Mouse (Mus musculus): ENCODE measurements at regions not wholly inside any gene's neighbourhood (a gene's known extent, or its start where the extent isn't known, plus 50 kb on each side); places are given as distances from the start of the nearest gene placed in this dataset.

DNA sequence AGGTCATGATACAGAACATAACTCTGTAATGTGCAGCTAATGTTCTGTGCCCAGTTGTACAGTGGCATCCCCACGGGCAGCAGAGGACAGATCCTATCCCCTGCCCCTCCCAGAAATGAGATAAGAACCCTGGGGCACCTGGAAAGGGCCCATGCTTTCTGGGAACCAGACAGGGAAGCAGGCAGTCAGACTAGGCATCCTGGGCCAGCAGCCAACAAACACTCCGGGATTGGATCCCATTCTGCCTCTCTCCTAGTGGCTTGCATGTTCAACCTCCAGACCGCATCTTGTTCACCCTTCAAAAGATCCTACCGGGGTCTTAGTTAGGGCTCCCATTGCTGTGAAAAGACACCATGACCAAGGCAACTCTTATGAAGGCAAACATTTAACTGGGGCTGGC lies 229.0 kb upstream of the Rpl38 start:
- in situ Hi-C loops (cut with MboI, MseI) = no loop called here

DNA sequence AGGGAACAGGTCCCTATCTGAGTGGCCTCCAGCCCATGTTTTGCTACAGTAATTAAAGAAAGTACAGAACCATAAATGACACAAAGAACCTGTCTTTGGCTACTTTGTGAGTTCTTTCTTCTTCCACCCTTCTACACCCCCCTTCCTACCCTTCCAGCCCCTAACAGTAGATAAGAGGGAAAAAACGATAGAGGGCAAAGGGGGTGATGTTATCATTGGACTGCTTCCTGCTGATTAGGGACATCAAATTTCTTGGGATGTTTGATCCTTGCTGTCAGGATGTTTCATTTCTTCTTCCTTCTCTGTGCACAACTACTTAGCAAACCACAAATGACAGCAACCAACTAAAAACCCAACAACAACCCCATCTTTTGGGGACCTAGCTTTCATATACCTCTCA lies 232.5 kb upstream of the Rpl38 start:
- in situ Hi-C loops (cut with MboI, MseI) = no loop called here

DNA sequence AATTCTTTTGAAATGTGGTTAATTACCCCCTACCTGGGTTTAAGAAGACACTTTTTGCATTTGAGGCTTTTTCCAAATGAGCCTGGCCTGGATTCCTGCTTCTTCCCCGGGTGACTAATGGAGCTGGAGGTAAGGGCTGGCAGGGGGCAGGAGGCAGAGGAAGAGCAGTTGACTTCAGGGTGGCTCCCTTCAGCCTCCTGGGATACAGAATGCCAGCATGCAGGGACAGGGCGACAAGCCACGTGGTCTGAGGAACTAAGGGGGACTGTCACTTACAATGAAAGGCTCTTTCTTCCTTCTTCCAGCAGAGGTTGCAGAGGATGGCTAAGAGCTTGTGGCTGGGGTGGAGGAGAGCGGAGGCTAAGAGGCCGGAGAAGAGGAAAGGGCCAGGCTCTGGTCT lies 234.8 kb upstream of the Rpl38 start:
- in situ Hi-C loops (cut with MboI, MseI) = no loop called here

DNA sequence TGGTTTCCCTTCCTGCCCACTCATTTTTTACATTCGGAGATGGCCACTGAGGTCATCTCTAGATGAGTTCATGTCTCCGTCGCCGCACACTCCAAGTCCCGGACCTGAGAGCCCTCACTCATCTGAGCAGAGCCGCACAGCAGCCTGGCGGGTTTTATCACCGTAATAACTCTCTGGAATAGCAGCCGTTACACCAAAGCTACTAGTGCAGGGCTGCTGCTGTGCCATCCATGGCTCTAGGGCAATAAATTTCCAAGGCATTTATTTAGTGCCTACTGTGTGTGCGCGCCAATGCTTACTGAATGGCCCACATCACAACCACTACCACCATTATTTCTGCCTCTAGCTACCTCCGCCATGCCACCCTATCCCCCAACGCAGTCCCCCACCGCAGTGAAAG lies 242.9 kb upstream of the Rpl38 start:
- in situ Hi-C loops (cut with MboI, MseI) = no loop called here

DNA sequence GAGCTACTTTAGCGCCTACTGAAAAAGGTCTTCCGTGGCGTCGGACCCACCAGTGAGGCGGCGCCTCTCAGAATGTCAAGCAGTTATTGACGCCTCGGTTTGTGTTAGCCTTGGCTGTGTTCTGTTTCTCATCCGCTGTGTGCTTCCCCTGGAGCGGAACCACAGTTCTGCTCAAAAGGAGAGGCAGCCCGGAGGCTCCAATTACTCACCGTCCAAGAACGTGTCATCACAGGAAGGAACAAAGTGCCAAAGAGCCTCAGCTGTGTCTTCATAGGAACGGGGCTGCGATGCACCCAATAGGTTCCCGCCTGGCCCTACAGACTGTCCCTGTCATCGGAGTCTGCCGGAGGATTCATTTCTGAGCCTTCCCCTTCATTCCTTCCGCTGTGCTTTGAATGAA lies 245.0 kb upstream of the Rpl38 start:
- in situ Hi-C loops (cut with MboI, MseI) = no loop called here

DNA sequence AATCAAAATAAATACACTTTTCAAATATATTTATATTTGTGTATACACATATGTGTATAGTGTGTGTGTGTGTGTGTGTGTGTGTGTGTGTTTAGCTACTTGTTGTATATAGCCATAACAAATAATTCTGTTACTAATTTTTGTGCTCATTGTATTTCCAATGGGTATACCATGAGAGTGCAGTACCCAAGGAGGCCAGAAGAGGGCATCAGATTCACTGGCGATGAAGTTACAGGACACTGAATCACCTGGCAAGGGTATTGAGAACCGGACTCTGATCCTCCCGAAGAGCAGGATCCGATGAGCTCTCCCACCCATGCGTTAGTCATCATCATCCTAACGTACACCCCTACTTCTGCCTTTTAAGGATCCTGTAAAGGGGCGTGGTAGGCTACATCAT lies 249.3 kb upstream of the Rpl38 start:
- in situ Hi-C loops (cut with MboI, MseI) = no loop called here

DNA sequence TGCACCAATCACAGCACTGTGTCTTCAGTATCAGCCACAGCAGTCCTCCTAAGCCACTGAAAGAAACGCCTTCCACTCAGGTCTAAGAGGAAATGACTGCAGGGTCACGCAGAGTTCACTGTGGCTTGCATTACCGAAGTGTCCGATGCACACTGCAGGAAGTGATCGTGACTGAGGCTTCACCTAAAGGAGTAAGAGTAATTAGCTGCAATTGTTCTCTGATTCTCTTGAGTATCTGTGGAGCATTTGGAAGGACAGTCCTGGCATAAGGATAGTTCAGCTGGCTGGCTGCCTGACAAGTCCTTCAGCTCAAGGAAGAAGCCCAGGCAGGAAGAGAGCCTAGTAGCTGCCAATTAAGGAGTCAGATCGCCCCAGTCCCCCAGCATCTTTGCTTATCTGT lies 252.2 kb upstream of the Rpl38 start:
- in situ Hi-C loops (cut with MboI, MseI) = no loop called here

DNA sequence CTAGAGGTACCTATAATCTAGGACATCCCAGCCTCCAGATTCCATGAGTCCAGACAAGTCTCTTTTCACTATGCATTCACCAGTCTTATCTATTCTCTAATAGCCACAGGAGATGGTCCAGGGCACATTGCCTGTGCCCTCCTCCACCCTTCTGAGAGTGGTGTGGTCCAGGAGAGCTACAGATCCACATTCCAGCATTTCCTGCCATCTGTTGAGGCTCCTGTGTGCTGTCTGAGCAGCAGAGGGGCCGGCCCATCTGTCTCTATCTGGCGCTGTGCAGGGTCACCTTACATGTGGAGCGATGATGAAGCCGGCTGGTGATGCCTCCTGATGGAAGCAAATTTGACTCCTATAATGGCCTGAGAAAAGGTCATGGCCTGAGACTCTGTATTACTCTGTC lies 263.9 kb upstream of the Rpl38 start:
- in situ Hi-C loops (cut with MboI, MseI) = no loop called here

DNA sequence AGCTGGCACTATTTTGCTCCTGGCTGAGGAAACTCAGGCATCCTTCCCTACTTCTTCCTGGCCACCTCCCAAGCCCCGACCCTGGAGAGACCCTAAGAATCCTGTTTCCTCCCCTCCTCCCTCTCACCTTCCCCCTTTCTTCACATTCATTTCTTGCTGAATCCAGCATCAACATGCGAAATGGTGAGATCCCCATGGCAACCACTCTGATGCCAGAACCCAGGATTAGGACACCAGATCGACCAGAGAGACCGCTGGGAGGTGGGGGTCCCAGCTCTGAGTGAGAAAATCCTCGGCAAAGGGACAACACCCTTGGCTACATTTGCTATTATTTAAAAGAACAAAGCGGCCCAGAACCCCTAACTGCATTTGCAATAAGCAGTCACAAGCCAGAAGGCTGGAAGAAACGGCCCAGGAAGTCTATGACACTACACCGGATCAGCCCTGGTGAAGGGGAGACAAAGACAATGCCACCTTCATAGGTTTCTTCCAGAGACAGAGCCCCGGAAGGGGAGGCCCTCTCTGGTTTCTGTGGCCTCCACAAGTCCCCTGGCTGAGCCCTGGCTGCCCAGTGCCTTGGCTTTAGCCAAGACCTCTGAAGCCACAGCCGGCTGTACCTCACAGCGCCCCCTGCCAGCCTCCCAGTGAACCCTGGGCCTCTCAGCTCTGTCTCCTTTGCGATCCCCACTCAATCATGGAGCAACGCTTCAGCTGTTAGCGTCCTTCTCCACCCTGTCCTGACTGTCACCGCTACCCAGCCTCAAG lies 265.6 kb upstream of the Rpl38 start:
- in situ Hi-C loops (cut with MboI, MseI) = no loop called here

DNA sequence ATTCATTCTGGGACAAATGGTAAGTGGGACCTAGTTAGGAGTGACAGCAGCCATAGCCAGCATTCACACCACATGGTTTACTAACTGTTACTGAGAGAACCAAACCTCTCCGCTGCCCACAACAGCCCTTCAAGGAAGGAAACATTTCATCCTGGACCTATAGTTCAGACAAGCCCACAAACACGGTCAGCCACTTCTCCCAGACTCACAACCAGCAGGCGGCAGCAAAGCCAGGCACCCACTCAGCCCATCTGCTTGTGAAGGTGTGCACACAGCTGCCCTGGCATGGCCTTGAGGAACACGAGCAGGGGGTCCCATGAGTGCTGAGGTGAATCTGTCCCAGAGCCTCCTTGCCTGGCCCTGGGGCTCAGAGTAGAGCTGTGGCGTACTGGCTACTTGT lies 267.6 kb upstream of the Rpl38 start:
- in situ Hi-C loops (cut with MboI, MseI) = no loop called here

DNA sequence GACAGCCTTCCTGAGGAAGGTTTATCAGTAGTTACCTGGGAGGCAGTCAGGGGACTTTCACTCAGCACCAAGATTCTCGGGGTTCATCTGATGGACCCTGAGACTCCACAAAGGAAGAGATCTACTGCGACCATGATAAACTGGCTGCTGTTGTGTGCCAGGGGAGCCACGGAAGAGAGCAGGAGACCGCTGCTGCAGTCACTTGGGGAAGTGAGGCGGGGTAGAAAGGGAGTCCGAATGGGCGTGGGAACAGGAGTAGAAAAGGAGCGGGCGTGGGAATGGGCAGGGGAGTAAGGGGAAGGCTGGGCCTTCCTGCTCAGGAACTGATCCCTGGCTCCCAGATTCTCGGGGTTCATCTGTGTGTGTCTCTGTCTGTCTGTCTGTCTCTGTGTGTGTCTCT lies 276.2 kb upstream of the Rpl38 start:
- in situ Hi-C loops (cut with MboI, MseI) = no loop called here

DNA sequence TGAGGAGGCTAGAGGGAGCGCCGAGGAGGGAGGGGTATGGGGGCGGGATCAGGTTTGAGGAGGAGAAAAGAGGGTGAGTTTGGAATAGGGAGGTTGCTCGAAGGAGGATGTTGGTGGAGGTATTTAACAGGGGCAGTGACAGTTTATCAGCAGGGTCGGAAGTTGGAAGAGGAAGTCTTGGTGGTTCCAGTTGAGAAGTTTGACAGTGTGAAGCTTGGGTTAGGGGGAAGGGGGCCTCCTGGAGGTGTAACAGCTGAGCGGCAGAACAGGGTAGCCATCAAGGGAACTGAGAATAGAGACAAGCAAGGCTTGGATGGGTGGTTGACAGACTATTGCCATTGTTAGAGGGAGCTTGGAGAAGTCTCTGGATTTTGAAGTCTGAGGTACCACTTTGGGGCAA lies 276.8 kb upstream of the Rpl38 start:
- in situ Hi-C loops (cut with MboI, MseI) = no loop called here

DNA sequence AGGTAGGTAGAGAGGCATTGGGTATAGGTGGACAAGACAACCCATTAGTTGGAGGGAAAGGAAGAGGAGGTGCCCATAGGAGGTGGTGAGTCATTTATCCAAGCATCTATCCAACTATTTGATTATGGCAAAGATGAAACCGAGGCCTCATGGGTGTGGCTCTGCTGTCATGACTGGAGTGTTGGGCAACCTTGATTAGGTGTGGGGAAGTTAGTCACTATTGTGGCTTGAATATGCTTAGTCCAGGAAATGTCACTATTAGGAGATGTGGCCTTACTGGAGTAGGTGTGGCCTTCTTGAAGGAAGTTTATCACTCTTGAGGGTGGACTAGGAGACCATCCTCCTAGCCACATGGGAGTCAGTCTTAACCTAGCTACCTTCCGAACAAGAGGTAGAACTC lies 281.2 kb upstream of the Rpl38 start:
- in situ Hi-C loops (cut with MboI, MseI) = no loop called here

DNA sequence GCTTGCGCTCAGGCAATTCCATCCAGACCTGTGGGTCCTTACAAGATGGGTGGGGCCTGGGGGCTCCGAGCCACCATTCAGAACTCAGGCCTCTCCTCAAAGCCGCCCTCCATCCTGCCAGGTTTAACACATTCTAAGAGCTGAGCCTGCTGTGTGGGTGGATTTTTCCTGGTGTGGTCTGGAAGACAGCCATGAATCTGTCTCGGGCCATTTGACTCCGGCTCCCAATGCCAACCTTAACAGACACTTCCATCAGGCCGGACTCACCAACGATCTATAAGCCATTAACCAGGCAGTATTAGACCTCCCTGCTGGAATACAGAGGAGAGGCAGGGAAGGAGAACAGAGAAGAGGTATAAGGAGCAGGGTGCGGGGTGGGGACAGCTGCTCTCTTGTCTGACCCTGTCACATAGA lies 288.9 kb upstream of the Rpl38 start:
- in situ Hi-C loops (cut with MboI, MseI) = no loop called here

DNA sequence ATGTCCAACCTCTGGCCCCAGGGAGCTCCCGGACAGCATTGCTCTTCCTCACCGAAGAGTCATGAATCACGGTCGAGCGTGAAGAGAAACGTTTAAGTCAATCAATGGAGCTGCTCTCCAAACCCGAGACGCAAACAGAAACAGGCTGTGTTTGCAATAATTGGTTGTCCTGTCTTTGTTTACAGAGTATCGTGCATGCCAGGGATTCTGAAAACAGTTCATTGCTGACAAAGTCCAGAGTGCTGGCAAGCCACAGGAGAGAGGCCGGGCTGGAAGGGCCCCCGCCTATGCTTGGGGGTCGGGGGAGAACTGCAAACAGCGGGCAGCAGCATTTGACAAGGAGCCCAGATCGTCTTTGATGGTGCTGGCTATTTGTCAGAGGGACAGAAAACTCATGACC lies 292.4 kb upstream of the Rpl38 start:
- in situ Hi-C loops (cut with MboI, MseI) = no loop called here

DNA sequence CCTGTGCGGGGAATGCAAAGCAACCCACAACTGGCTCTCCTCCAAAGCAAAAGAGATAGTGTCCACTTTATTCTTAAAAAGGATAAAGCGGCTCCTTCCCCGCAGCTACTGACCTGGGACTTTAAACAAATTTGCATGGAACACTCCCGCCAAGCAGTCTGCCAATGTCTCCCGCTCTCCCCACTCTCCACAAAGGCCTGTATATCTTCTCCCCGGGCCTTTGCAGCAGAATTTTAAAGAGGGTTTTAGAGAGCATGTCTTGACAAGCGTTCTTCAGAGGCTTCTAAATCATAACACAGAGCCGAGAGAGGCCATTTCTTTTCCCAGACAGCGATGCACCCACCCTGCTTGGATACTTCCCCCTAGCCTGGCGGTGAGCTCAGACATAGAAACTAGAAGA lies 297.6 kb upstream of the Rpl38 start:
- in situ Hi-C loops (cut with MboI, MseI) = loop anchor here (25.0 kb wide), 1 partner anchor 658 kb away; the partner anchor contains the start of gene Cpsf4l

DNA sequence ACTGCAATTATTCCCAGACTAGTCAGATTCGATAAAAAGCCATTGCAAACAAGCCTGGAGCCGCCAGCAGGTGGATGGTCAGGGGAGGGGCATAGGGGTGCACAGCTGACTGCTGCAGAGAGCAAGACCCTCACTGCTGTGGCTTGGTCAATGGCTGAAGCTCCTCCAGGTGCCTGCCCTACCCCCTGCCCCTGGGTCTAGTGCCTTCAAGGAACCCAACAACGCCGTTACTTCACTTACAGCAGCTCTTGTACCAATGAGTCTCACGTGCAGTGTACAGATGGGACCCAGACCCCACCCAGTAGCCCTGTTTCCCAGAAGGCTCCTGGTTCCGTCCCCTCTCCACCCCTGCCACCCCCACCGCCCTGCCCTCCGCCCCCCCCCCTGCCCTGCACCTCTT lies 300.5 kb upstream of the Rpl38 start:
- in situ Hi-C loops (cut with MboI, MseI) = loop anchor here (25.0 kb wide), 1 partner anchor 655 kb away; the partner anchor contains the start of gene Cpsf4l

DNA sequence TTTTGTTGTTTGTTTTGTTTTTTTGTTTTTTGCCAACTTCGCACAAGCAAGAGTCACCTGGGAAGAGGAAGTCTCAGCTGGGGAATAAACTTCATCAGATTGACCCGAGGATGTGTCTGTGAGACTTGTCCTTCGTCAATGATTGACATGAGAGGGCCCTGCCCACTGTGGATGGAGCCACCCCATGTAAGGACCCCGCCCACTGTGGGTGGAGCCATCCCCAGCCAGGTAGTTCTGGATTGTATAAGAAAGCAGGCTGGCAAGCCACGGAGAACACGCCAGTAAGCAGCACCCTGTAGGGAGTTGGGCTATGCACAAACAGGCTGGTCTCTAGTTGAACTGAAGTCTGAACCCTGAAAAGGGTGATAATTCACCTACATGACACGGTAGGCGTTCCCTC lies 294.1 kb upstream of the Sdk2 start:
- in situ Hi-C loops (cut with MboI, MseI) = loop anchor here (25.0 kb wide), 1 partner anchor 649 kb away; the partner anchor contains the start of gene Cpsf4l

DNA sequence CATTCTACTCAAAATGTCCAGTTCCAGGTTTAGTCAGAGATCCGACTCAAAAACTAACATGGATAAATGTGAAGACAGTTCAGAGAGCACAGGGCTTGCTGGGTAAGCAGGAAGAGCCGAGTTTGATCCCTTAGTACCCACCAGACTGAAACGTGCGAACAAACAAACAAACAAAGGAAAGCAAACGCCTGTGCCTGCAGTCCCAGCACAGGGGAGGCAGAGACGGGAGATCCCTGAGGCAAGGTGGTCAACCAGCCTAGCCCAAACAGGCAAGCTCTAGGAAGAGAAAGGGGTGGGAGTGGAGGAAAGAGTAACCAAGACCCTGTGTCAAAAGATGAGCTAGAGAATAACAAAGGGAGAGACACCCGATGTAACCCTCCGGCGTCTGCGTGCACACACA lies 293.5 kb upstream of the Sdk2 start:
- in situ Hi-C loops (cut with MboI, MseI) = loop anchor here (25.0 kb wide), 1 partner anchor 648 kb away; the partner anchor contains the start of gene Cpsf4l

DNA sequence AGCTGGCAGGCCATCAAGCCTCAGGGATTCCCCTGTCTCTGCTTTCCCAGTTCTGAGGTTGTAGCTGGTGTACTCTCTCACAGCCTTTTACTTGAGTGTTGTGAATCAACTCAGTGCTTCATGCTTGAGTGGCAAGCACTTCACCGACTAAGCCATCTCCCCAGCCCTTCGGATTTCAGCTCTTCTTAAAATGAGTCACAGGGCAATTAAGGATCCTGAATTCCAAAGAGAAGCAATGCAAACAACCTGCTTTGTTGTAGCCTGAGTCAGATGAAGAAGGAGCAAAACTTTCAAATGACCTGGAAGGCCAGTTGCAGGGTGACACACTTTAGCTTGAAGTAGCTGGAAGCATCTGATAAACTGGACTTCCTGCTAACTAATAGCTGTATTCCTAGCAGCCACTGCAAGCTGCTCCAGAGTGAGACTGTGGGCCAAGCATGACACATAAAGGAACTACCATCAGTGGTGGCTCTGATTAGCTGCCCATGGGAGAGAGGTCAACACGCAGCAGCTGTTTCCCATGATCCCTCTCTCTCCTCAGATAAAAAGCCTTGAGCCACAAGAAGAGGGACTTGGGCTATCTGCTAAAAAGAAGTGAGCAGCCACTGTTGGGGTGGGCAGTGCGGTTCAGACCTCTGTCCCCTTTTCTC lies 285.4 kb upstream of the Sdk2 start:
- in situ Hi-C loops (cut with MboI, MseI) = loop anchor here (25.0 kb wide), 1 partner anchor 640 kb away; the partner anchor contains the start of gene Cpsf4l

DNA sequence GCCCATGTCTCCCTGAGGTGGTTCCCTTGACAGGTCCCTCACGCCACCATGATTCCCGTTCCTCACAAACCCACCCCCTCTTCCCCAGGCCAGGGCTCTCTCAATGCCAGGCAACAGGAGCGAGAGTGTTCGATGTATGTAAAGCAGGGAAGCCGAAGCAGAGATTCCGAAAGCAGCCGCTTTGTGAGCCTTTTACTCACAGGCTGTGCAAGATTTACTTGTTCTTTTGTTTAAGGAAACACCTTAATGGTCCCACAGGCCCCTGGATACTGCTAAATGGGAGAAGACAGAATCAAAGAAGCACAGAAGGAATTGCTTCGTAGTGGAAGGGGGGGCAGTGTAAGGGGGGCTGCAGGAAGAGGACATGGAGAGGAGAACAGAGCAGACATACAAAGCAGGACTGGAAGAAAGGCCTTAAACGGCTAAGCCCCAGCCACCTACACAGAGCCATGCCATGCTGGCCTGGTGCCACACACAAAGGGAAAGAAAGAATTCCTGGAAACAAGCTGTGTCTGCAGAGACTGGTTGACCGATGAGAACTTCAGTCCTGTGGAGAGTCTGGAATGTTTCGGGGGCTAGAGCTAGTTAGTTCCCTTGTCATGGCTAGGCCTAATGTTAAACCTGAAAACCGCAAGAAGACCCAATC lies 270.1 kb upstream of the Sdk2 start:
- in situ Hi-C loops (cut with MboI, MseI) = no loop called here

DNA sequence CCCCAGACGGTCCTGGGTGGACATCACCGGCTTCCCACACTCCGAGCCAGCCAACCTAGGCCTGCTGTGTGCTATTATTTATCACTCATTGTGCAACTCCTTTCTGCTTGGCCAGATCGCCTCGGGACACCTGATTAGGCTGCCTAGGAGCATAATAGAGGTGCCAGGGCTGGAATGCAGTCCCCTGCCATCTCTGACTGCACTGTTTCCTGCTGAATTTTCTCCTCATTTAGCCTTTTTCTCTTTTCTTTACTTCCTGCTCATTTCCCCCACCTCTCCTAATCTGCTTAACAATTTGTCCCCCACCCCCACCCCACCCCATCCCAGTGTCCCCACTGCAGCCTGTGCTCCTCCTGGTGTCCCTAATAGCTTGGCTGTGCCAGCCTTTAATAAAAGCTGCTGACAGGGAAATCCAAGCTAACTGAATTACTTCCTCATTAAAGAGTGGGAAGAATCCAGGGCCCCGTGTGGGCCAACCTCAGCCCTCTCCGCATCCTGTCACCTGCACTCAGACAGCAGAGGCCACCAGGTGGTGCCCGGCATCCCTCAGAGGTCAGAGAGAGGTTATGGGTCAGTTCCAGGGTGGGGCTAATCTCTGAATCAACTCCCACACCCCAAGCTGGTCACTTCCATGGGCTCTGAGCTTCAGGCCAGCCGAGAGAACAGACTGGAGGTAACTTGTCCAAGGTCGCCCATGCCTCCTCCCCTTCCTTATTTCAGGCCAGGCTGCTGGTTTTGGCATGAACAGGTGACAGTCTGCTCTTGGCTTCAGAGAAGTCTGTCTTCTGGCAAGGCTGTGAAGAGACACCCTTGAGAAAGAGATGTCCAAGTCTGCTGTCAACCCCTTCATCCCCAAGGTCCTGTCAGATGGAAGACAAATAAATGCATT lies 269.3 kb upstream of the Sdk2 start:
- in situ Hi-C loops (cut with MboI, MseI) = no loop called here

Measured in T-helper 2 cell (primary cell).